9 mouse cellular contexts compared by ENCODE assay signal in the genomic region with DNA sequence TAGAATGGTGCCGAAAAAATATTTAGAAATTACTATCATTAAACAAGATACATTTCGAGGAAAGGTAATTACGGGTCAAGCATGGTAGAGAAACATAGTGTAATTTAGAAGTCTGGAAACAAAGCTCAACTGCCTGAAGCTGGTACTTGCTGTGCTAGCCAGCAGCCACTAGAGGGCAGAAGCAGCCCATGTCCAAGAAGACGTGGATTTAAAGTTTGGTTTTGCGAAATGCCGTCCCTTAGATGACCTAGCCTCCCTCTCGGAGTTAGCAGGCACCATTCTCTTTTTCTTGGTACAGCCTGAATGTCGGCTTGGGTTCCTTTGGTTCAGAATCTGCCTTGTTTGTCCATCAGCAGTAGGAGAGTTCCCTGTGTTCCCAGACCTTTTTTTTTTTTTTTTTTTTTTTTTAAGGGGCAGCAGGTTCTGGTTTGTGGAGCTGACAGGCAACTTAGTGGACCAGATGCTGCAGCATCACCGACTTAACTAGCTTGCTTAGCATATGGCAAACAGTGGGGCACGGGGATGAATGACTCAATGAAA. TPM values are rescaled to one million over a fixed set of nuclear protein-coding genes. Genes with fewer than 3 reads are reported as not detected.
DNase-seq lines count a peak whose midpoint lies in the region; ATAC-seq and TF ChIP-seq lines count a peak whose summit lies in the region.
"Had no signal": no experiment of that assay in that cellular context is flagged by ENCODE, and none has a peak within 500 bp of the region (broad histone marks: within the 10 kb centered on the region; RNA-seq: fewer than 3 reads in every experiment).

No protein-coding gene starts in this region.

- H3K4me3 ChIP-seq in heart, postnatal 0 days (ENCODE audit: low read depth, low read length): no peak overlapping the region
- no peak overlapping the region for H3K4me3 ChIP-seq in limb, embryonic 13.5 days
- no peak overlapping the region for H3K4me3 ChIP-seq in neural tube, embryonic 13.5 days

- H3K4me1 ChIP-seq in heart, postnatal 0 days (ENCODE audit: control insufficient read depth, insufficient read depth): no peaks in the 10 kb centered on the region
- no peaks in the 10 kb centered on the region for H3K4me1 ChIP-seq in limb, embryonic 13.5 days
- H3K4me1 ChIP-seq in neural tube, embryonic 13.5 days (replicated peaks): no peaks in the 10 kb centered on the region

- TF ChIP-seq EP300 in heart, postnatal 0 days (IDR thresholded peaks at IDR 0.05; ENCODE audit: low read depth): no peak

- DNase-seq in left cerebral cortex, postnatal 14 days (ENCODE audit: low spot score in 2 of 2): peak; percentile 69 to 80
- no peak for DNase-seq in left cerebral cortex, adult 11 months (ENCODE audit: low spot score)
- peak; percentile 67 for DNase-seq in R1 (ENCODE audit: low read depth, low spot score)
- peak; percentile 79 to 80 for DNase-seq in cerebellum, postnatal 14 days
- peak; percentile 46 for DNase-seq in heart, postnatal 0 days (ENCODE audit: low spot score)

- H3K36me3 ChIP-seq in heart, postnatal 0 days (replicated peaks; ENCODE audit: control insufficient read depth, insufficient read depth, low read length): no peaks in the 10 kb centered on the region
- no peaks in the 10 kb centered on the region for H3K36me3 ChIP-seq in limb, embryonic 13.5 days
- H3K36me3 ChIP-seq in neural tube, embryonic 13.5 days: no peaks in the 10 kb centered on the region

- WGBS in heart, postnatal 0 days: 2% methylated on average over 10 of the region's 10 CpGs
- WGBS in limb, embryonic 13.5 days: 2% methylated on average over 10 of the region's 10 CpGs
- WGBS in neural tube, embryonic 13.5 days: 4% methylated on average over 10 of the region's 10 CpGs

- peaks cover 32% of the 10 kb centered on the region for H3K27me3 ChIP-seq in heart, postnatal 0 days (ENCODE audit: control insufficient read depth, insufficient read depth, low read length)
- H3K27me3 ChIP-seq in limb, embryonic 13.5 days: peaks cover 24% of the 10 kb centered on the region
- H3K27me3 ChIP-seq in neural tube, embryonic 13.5 days: peaks cover 24% of the 10 kb centered on the region

- no peak overlapping the region for H3K9ac ChIP-seq in heart, postnatal 0 days (replicated peaks; ENCODE audit: low read depth, low read length)
- H3K9ac ChIP-seq in limb, embryonic 13.5 days: no peak overlapping the region
- no peak overlapping the region for H3K9ac ChIP-seq in neural tube, embryonic 13.5 days

- no peak for ATAC-seq in heart, postnatal 0 days (ENCODE audit: insufficient read depth, low read depth)
- no peak for ATAC-seq in limb, embryonic 13.5 days (ENCODE audit: low FRiP score, low read depth)
- ATAC-seq in neural tube, embryonic 13.5 days (ENCODE audit: low read depth): no peak
- no peak for ATAC-seq in activated CD4-positive, CD25-positive, alpha-beta regulatory T cell, adult 4 months

- intact Hi-C loops in left cerebral cortex, postnatal 14 days (cut with DNase I): loop anchor here (2.0 to 5.0 kb wide), 3 partner anchors 35 to 273 kb away; no protein-coding TSS in a partner anchor

- no peak overlapping the region for H3K4me2 ChIP-seq in heart, postnatal 0 days (ENCODE audit: low read depth, low read length)
- peak overlapping the region; percentile 34; the same call in 1 of the 2 replicates for H3K4me2 ChIP-seq in limb, embryonic 13.5 days (replicated peaks)
- 0 out of 2 replicates have a peak overlapping the region, but pooled peaks have one; percentile 16 for H3K4me2 ChIP-seq in neural tube, embryonic 13.5 days

- peak; percentile 90 for TF ChIP-seq CTCF in heart, postnatal 0 days (IDR thresholded peaks at IDR 0.05; ENCODE audit: low read depth)

- no peak overlapping the region for H3K27ac ChIP-seq in heart, postnatal 0 days (ENCODE audit: low read depth)
- no peak overlapping the region for H3K27ac ChIP-seq in limb, embryonic 13.5 days
- H3K27ac ChIP-seq in neural tube, embryonic 13.5 days (replicated peaks): no peak overlapping the region

- no peaks in the 10 kb centered on the region for H3K9me3 ChIP-seq in heart, postnatal 0 days (replicated peaks; ENCODE audit: control insufficient read depth, low read length)
- no peaks in the 10 kb centered on the region for H3K9me3 ChIP-seq in limb, embryonic 13.5 days
- H3K9me3 ChIP-seq in neural tube, embryonic 13.5 days: no peaks in the 10 kb centered on the region

RNA-seq across cellular contexts. Expression of a gene that starts 0.8 kb away (rescaled TPM):
- total RNA-seq in left cerebral cortex, postnatal 14 days (2021): not detected
- total RNA-seq in heart, postnatal 0 days (2014; rRNA removed; ENCODE audit: low replicate concordance): not detected in 2 replicates
- polyA plus RNA-seq in heart, postnatal 0 days (2015; fragmentation: Nextera tagmentation; extraction: Ambion mirVana): not detected in 2 replicates
- polyA plus RNA-seq in limb, embryonic 13.5 days (2015; fragmentation: Nextera tagmentation; extraction: Ambion mirVana): not detected in 2 replicates
- not detected in 2 replicates for polyA plus RNA-seq in neural tube, embryonic 13.5 days (2015; fragmentation: Nextera tagmentation; extraction: Ambion mirVana)
- not detected for polyA plus RNA-seq in activated CD4-positive, CD25-positive, alpha-beta regulatory T cell, adult 4 months (2017; shearing (Covaris generic))
- polyA plus RNA-seq: stomach, embryonic 16.5 days had no signal

RNA-seq across cellular contexts. Expression of a gene that starts 9.9 kb away (rescaled TPM):
- total RNA-seq in left cerebral cortex, postnatal 14 days (2021): 100 to 1,000 TPM; 114 to 120 TPM
- not detected in 2 replicates for total RNA-seq in heart, postnatal 0 days (2014; rRNA removed; ENCODE audit: low replicate concordance)
- polyA plus RNA-seq in heart, postnatal 0 days (2015; fragmentation: Nextera tagmentation; extraction: Ambion mirVana): 0.15 TPM in 2 replicates
- polyA plus RNA-seq in limb, embryonic 13.5 days (2015; fragmentation: Nextera tagmentation; extraction: Ambion mirVana): 0.14 TPM in 1 of 2 replicates, not detected in the other
- polyA plus RNA-seq in neural tube, embryonic 13.5 days (2015; fragmentation: Nextera tagmentation; extraction: Ambion mirVana): not detected in 2 replicates
- polyA plus RNA-seq in activated CD4-positive, CD25-positive, alpha-beta regulatory T cell, adult 4 months (2017; shearing (Covaris generic)): not detected
- polyA plus RNA-seq: stomach, embryonic 16.5 days had no signal

RNA-seq across cellular contexts. Expression of a gene that starts 18.5 kb away (rescaled TPM):
- under 1 TPM in 1 of 2 experiments, not detected in 1; 0.04 TPM for total RNA-seq in left cerebral cortex, postnatal 14 days (2021)
- total RNA-seq in heart, postnatal 0 days (2014; rRNA removed; ENCODE audit: low replicate concordance): not detected in 2 replicates
- polyA plus RNA-seq in heart, postnatal 0 days (2015; fragmentation: Nextera tagmentation; extraction: Ambion mirVana): not detected in 2 replicates
- polyA plus RNA-seq in limb, embryonic 13.5 days (2015; fragmentation: Nextera tagmentation; extraction: Ambion mirVana): not detected in 2 replicates
- not detected in 2 replicates for polyA plus RNA-seq in neural tube, embryonic 13.5 days (2015; fragmentation: Nextera tagmentation; extraction: Ambion mirVana)
- not detected for polyA plus RNA-seq in activated CD4-positive, CD25-positive, alpha-beta regulatory T cell, adult 4 months (2017; shearing (Covaris generic))
- polyA plus RNA-seq: stomach, embryonic 16.5 days had no signal

RNA-seq across cellular contexts. Expression of a gene that starts 58.2 kb away (rescaled TPM):
- total RNA-seq in left cerebral cortex, postnatal 14 days (2021): 10 to 100 TPM; 70.9 to 77.0 TPM
- total RNA-seq in heart, postnatal 0 days (2014; rRNA removed; ENCODE audit: low replicate concordance): 72.7 and 73.8 TPM in 2 replicates
- 52.5 and 56.8 TPM in 2 replicates for polyA plus RNA-seq in heart, postnatal 0 days (2015; fragmentation: Nextera tagmentation; extraction: Ambion mirVana)
- polyA plus RNA-seq in limb, embryonic 13.5 days (2015; fragmentation: Nextera tagmentation; extraction: Ambion mirVana): 96.5 and 103 TPM in 2 replicates
- 80.6 and 82.1 TPM in 2 replicates for polyA plus RNA-seq in neural tube, embryonic 13.5 days (2015; fragmentation: Nextera tagmentation; extraction: Ambion mirVana)
- 10 to 100 TPM; 49.9 to 56.6 TPM for polyA plus RNA-seq in activated CD4-positive, CD25-positive, alpha-beta regulatory T cell, adult 4 months (2017; shearing (Covaris generic))
